Mouse (Mus musculus) bone marrow macrophage, adult 2 months (primary cell): ENCODE measurements at regions not wholly inside any gene's neighbourhood (a gene's known extent, or its start where the extent isn't known, plus 50 kb on each side); places are given as distances from the start of the nearest gene placed in this dataset.

Experiments used
- CTCF ChIP-seq: IDR thresholded peaks from 2 replicates; pipeline ENCODE4 v1.5.1; 2012; ENCODE audit warnings: low read depth, mild to moderate bottlenecking, low read length, moderate library complexity
- POLR2A ChIP-seq: IDR thresholded peaks from 2 replicates; pipeline ENCODE4 v1.6.1; 2012; ENCODE audit warnings: mild to moderate bottlenecking, low read depth, low read length, borderline replicate concordance

DNA sequence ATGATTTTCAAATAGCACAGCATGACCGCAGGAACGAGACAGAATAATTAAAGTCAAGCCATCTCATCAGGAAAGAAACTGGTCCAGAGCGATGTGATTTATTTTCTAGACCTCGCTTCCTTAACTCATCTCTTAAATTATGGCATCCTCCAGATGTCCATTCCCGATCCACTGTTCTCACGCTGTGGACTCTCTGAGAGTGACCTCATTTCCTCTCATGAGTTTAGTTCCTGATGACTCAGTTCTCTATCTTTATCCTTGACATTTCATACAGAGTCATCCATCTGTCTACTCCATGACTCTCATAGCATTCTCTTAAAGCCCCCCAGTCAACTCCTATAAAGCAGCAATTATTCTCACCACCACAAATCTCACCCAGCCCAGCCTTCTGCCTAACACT is 103.2 kb upstream of the Spry2 start:
- TF ChIP-seq POLR2A (no peak), CTCF (no peak)
